Mouse (Mus musculus) thymus, adult 2 months (tissue): ENCODE results near the gene Polr3gl. TPM values are rescaled to one million over a fixed set of nuclear protein-coding genes. Genes with fewer than 3 reads are reported as not detected.

ENCODE experiments used
- DNase-seq: peaks from one replicate; pipeline ENCODE4 v3.0.0; 2021
- H3K27ac ChIP-seq: fragments of 200-500 bp; 2 replicates; pipeline ENCODE4 v1.5.1; 2012; ENCODE audit warnings: low read length, control low read depth; ENCODE audit not compliant: control insufficient read depth, insufficient read depth
- H3K27me3 ChIP-seq: fragments of 200-500 bp; 2 replicates; pipeline ENCODE4 v1.6.1; 2012; ENCODE audit warnings: mild to moderate bottlenecking, low read length, moderate library complexity, mixed read lengths; ENCODE audit not compliant: control insufficient read depth, insufficient read depth
- H3K36me3 ChIP-seq: fragments of 200-500 bp; 2 replicates; pipeline ENCODE4 v1.6.1; 2012; ENCODE audit warnings: mild to moderate bottlenecking, low read length, moderate library complexity; ENCODE audit not compliant: control insufficient read depth, insufficient read depth
- H3K4me1 ChIP-seq: fragments of 200-500 bp; replicated peaks from 2 replicates; pipeline ENCODE4 v1.6.1; 2012; ENCODE audit warnings: low read length; ENCODE audit not compliant: control insufficient read depth, insufficient read depth
- H3K4me3 ChIP-seq: fragments of 200-500 bp; 2 replicates; pipeline ENCODE4 v1.5.1; 2012; ENCODE audit warnings: mild to moderate bottlenecking, low read length, control low read depth, moderate library complexity; ENCODE audit not compliant: control insufficient read depth, insufficient read depth
- CTCF ChIP-seq: fragments of 200-500 bp; IDR thresholded peaks from 2 replicates; pipeline ENCODE4 v1.5.1; 2012; ENCODE audit warnings: mild to moderate bottlenecking, control low read depth, low read length, moderate library complexity, borderline replicate concordance; ENCODE audit not compliant: control insufficient read depth, poor library complexity, insufficient read depth; ENCODE audit errors: extremely low read depth
- POLR2A ChIP-seq: fragments of 200-500 bp; IDR thresholded peaks from 2 replicates; pipeline ENCODE4 v1.6.1; 2012; ENCODE audit warnings: mild to moderate bottlenecking, low read length, control low read depth, moderate library complexity; ENCODE audit not compliant: control insufficient read depth, poor library complexity, insufficient read depth; ENCODE audit errors: extremely low read depth
- WGBS: fragments of 180-500 bp; shearing (Covaris S2); methylation state at CpG from one replicate; pipeline ENCODE4 v1.1.7; 2018; 5-methylcytosine and 5-hydroxymethylcytosine counted together
- polyA plus RNA-seq: library from polyadenylated mRNA; depleted of rRNA; stranded (reverse); fragments of >200 nt; gene quantifications from 2 replicates; pipeline ENCODE4 v1.2.3, GENCODE M21; 2012

Polr3gl gene
- polyA plus RNA-seq, 1 experiment: 17.8 TPM

GRCm38 (mm10) chr3:96578561-96579238 is 15.3 kb downstream of the Polr3gl start:
- H3K27ac ChIP-seq: no peak overlapping the region
- peaks cover 37% of the 10 kb centered on the region for H3K4me1 ChIP-seq
- DNase-seq: no peak
- H3K36me3 ChIP-seq: no peaks in the 10 kb centered on the region
- 96% methylated on average over 12 of the region's 12 CpGs for WGBS
- no peak for TF ChIP-seq POLR2A
- TF ChIP-seq CTCF: no peak
- H3K4me3 ChIP-seq: no peak overlapping the region
- H3K27me3 ChIP-seq: no peaks in the 10 kb centered on the region

GRCm38 (mm10) chr3:96577566-96577965 is 16.4 kb downstream of the Polr3gl start:
- no peak for TF ChIP-seq CTCF
- TF ChIP-seq POLR2A: no peak
- Histone ChIP-seq H3K4me3 (no peak overlapping the region), H3K27me3 (no peaks in the 10 kb centered on the region), H3K36me3 (no peaks in the 10 kb centered on the region), H3K4me1 (peaks cover 37% of the 10 kb centered on the region), H3K27ac (no peak overlapping the region)
- DNase-seq: no peak
- 78% methylated on average over 4 of the region's 4 CpGs for WGBS

DNA sequence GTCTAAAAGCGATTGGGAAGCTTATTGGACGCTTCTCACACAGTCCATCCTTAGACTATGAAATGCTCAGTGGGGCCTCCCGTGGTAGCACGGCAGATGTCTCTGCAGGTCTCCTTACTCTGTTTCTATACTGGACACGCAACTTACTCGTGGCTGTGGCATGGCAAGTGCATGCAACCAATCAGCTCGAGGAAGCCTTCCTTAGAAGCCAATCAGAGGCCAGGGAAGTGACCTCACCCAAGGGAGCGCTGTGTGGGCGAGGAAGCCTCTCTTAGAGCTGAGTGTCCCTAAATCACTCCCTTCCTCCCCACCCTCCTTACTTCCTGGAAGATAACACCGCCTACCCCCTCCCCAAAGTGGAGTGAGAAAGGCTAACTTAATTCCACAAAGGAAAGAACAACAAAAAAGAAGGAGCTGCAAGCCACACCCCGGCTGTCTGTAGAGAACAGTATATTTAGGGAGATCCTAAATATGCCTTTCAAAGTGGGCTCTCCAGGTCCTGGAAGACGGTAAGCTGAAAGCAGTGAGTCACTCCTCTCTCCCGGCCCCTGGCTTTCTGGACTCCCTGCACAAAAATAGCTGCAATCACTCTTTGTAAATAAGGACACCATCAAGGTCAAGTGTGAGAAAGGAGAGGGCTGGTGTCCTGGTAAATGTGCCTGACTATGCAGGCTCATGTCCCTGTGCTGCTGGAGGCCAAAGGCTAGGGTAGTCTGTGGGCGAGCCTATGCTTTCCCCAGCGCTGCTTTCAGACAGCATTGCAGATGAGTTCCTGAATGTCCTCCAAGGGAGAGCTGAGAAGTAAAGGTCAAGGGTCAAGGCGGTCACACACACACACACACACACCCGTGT is 17.1 kb downstream of the Polr3gl start, which contains the start of gene Gm16253:
TSS of gene Gm16253 (plus strand) at position 295 of the 852 bp plus-strand sequence.
- H3K4me1 ChIP-seq: peaks cover 40% of the 10 kb centered on the region
- TF ChIP-seq POLR2A (0 out of 2 replicates have a peak, but pooled peaks have one; percentile 25), CTCF (no peak)
- DNase-seq: peak; percentile 83
- H3K36me3 ChIP-seq: no peaks in the 10 kb centered on the region
- peak within 1 kb of the TSS; percentile 26 for H3K4me3 ChIP-seq
- WGBS: 33% methylated on average over 17 of the region's 17 CpGs
- H3K27me3 ChIP-seq: no peaks in the 10 kb centered on the region
- peak within 1 kb of the TSS; percentile 57; the same call in 1 of the 2 replicates for H3K27ac ChIP-seq

DNA sequence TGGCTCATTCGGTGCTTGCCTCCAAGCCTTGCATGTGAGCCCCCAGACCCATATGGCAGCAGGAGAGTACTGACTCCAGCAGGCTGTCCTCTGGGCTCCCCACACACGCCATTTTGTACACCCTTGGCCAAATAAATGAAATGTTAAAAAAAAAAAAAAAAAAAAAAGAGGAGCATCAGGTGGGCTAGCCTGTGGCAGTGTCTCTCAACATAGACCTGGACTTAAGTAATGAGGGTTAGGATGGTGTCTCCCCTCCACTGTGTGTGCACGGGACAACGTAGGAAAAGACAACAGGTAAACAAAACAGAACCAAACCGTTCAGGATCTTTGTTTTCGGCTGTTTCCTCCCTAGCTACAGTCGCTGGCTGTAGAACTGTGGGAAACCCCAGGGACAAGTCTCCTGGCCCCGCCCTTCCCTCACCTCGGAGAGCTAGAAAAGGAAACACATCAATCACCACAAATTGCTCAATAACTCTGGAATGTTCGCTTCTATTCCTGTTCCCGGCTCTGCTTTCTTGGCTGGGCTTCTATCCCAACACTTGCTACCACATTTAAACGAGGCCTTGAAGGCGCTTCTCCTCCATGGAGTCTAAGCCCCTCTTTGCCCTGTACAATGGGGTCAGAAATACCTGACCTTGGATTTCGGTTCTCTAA is 17.8 kb downstream of the Polr3gl start:
- TF ChIP-seq CTCF (no peak), POLR2A (no peak)
- Histone ChIP-seq H3K27me3 (no peaks in the 10 kb centered on the region), H3K4me3 (peak overlapping the region; percentile 26), H3K36me3 (no peaks in the 10 kb centered on the region), H3K27ac (peak overlapping the region; percentile 57; the same call in 1 of the 2 replicates), H3K4me1 (peaks cover 48% of the 10 kb centered on the region)
- DNase-seq: no peak
- WGBS: 32% methylated on average over 14 of the region's 14 CpGs

DNA sequence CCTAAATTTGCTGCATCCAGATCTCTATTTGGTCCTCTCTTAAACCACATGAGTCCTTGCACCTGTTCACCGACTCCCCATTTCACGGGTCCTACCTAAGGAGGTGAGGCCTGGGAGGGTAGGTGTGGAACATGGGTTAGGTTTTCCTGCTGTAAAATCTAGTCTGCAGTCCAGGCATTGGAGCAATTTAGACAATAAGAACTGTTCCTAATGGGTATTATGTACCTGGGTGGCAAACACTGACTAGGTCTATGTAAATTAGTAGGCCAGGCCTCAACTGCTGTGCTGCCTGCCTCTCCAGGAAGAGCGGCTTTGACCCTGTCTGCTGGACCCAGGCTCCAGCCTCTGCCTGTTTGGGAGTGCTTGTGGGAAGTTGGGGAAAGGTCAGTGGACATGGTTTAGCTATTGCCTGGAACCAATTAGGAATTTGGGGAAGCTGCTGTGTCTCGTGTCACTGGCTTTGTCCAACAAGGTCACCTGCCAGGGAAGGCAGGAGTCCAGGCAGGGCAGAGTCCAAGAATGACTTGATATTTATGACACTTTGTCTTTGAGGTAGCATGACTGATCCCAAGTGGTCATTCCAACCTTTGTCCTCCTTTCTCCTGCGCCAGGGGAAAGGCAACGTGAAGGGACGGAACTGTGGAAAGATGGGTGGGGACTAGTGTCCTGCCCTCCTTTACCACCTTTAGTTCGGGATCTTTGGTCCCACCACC is 18.6 kb downstream of the Polr3gl start:
- DNase-seq: no peak

More for the DNA sequence above, 18.6 kb downstream of the Polr3gl start:
- H3K27ac ChIP-seq: no peak overlapping the region
- 92% methylated on average over 8 of the region's 8 CpGs for WGBS
- peaks cover 55% of the 10 kb centered on the region for H3K4me1 ChIP-seq
- TF ChIP-seq POLR2A (no peak), CTCF (no peak)
- no peak overlapping the region for H3K4me3 ChIP-seq
- H3K36me3 ChIP-seq: no peaks in the 10 kb centered on the region
- H3K27me3 ChIP-seq: no peaks in the 10 kb centered on the region
